Mouse (Mus musculus) lung, embryonic 16.5 days (tissue): ENCODE results near the gene Kif1bp. TPM values are rescaled to one million over a fixed set of nuclear protein-coding genes. Genes with fewer than 3 reads are reported as not detected.
"Not testable (repeated sequence)": the region's sequence is repeated elsewhere in the genome, so short reads cannot be mapped to it uniquely, and the experiment has no call there.

Experiments used
- ATAC-seq: fragments of 200-750 bp; cut with Nextera tagmentation; 2 replicates; pipeline ENCODE4 v1.8.0; 2017; ENCODE audit warnings: low read depth, mild to moderate bottlenecking, moderate library complexity
- H3K27ac ChIP-seq: fragments of 300-500 bp; sonication (generic); 2 replicates; pipeline ENCODE4 v1.5.1; 2014; ENCODE audit warnings: mild to moderate bottlenecking, control low read depth, low read length
- H3K27me3 ChIP-seq: fragments of 300-500 bp; sonication (generic); 2 replicates; pipeline ENCODE4 v1.6.1; 2014; ENCODE audit warnings: low read depth, low read length, mixed read lengths; ENCODE audit not compliant: control insufficient read depth, insufficient read depth
- H3K36me3 ChIP-seq: fragments of 300-500 bp; sonication (generic); 2 replicates; pipeline ENCODE4 v1.6.1; 2014; ENCODE audit warnings: low read length; ENCODE audit not compliant: control insufficient read depth, insufficient read depth
- H3K4me1 ChIP-seq: fragments of 300-500 bp; sonication (generic); replicated peaks from 2 replicates; pipeline ENCODE4 v1.6.1; 2014; ENCODE audit warnings: low read length, mixed read lengths; ENCODE audit not compliant: control insufficient read depth, insufficient read depth
- H3K4me2 ChIP-seq: fragments of 300-500 bp; sonication (generic); 2 replicates; pipeline ENCODE4 v1.6.1; 2014; ENCODE audit warnings: low read depth, low read length, control low read depth
- H3K4me3 ChIP-seq: fragments of 300-500 bp; sonication (generic); 2 replicates; pipeline ENCODE4 v1.5.1; 2014; ENCODE audit warnings: mild to moderate bottlenecking, low read length, control low read depth
- H3K9ac ChIP-seq: fragments of 300-500 bp; sonication (generic); 2 replicates; pipeline ENCODE4 v1.6.1; 2014; ENCODE audit warnings: low read length, control low read depth
- H3K9me3 ChIP-seq: fragments of 300-500 bp; sonication (generic); 2 replicates; pipeline ENCODE4 v1.6.1; 2016; ENCODE audit warnings: low read length; ENCODE audit not compliant: control insufficient read depth
- WGBS: fragments of 180-500 bp; shearing (Covaris S2); extraction: QIAGEN DNeasy Blood & Tissue Kit; methylation state at CpG from one replicate; pipeline ENCODE4 v1.1.7; 2014; 5-methylcytosine and 5-hydroxymethylcytosine counted together
- polyA plus RNA-seq: library from polyadenylated mRNA; unstranded; fragments of >200 nt; fragmentation: Nextera tagmentation; extraction: Ambion mirVana; gene quantifications from 2 replicates; pipeline ENCODE4 v1.2.1, GENCODE M21; 2015

Gene Kif1bp
- polyA plus RNA-seq, result 32.1 and 34.8 TPM in 2 replicates

GRCm38 (mm10) chr10:62578338-62579100 is at the start of gene Kif1bp:
Gene Kif1bp (minus strand): TSS chr10:62578457.
- Histone ChIP-seq H3K9me3 (no peaks in the 10 kb centered on the region), H3K4me3 (peak within 1 kb of the TSS; percentile 80), H3K27me3 (no peaks in the 10 kb centered on the region), H3K27ac (peak within 1 kb of the TSS; percentile 45), H3K36me3 (peaks cover 21% of the 10 kb centered on the region), H3K9ac (peak within 1 kb of the TSS; percentile 78), H3K4me1 (peaks cover 14% of the 10 kb centered on the region), H3K4me2 (peak within 1 kb of the TSS; percentile 77)
- ATAC-seq, result peak; percentile 100
- 4% methylated on average over 33 of the region's 33 CpGs for WGBS

GRCm38 (mm10) chr10:62604161-62604560 is 25.9 kb upstream of the Kif1bp start:
- Histone ChIP-seq H3K27me3 (no peaks in the 10 kb centered on the region), H3K4me2 (no peak overlapping the region), H3K4me1 (peaks cover 10% of the 10 kb centered on the region), H3K9ac (no peak overlapping the region), H3K36me3 (no peaks in the 10 kb centered on the region), H3K9me3 (no peaks in the 10 kb centered on the region), H3K4me3 (no peak overlapping the region), H3K27ac (no peak overlapping the region)
- 83% methylated on average over 3 of the region's 3 CpGs for WGBS
- no peak for ATAC-seq

GRCm38 (mm10) chr10:62603233-62604030 is 25.2 kb upstream of the Kif1bp start:
- whole genome bisulfite sequencing, result 76% methylated on average over 12 of the region's 12 CpGs
- Histone ChIP-seq H3K4me3 (no peak overlapping the region), H3K9me3 (no peaks in the 10 kb centered on the region), H3K27me3 (no peaks in the 10 kb centered on the region), H3K4me1 (peaks cover 10% of the 10 kb centered on the region), H3K36me3 (no peaks in the 10 kb centered on the region), H3K27ac (no peak overlapping the region), H3K4me2 (no peak overlapping the region), H3K9ac (no peak overlapping the region)
- no peak for ATAC-seq

- Histone ChIP-seq H3K4me1 (peaks cover 10% of the 10 kb centered on the region), H3K9ac (peak within 1 kb of the TSS; percentile 83), H3K9me3 (no peaks in the 10 kb centered on the region), H3K27ac (peak within 1 kb of the TSS; percentile 59), H3K4me3 (peak within 1 kb of the TSS; percentile 99), H3K36me3 (peaks cover 9% of the 10 kb centered on the region; the same call in 1 of the 2 replicates), H3K27me3 (no peaks in the 10 kb centered on the region), H3K4me2 (peak within 1 kb of the TSS; percentile 97)
- peak; percentile 98 for ATAC-seq
- WGBS, result 5% methylated on average over 53 of the region's 53 CpGs
Measured at GRCm38 (mm10) chr10:62602177-62603040, 24.2 kb upstream of the Kif1bp start, which contains the start of gene Ddx21. Gene Ddx21 (minus strand): TSS chr10:62602281.

- Histone ChIP-seq H3K4me2 (peak overlapping the region; percentile 97), H3K4me1 (peaks cover 10% of the 10 kb centered on the region), H3K9ac (peak overlapping the region; percentile 83), H3K27me3 (no peaks in the 10 kb centered on the region), H3K4me3 (peak overlapping the region; percentile 99), H3K36me3 (peaks cover 9% of the 10 kb centered on the region; the same call in 1 of the 2 replicates), H3K9me3 (no peaks in the 10 kb centered on the region), H3K27ac (peak overlapping the region; percentile 59; the same call in 1 of the 2 replicates)
- WGBS, result under 1% methylated on average over 23 of the region's 23 CpGs
- ATAC-seq, result peak; percentile 75
Measured at GRCm38 (mm10) chr10:62601833-62602176, 23.5 kb upstream of the Kif1bp start.

- no peaks in the 10 kb centered on the region for H3K9me3 ChIP-seq
- 9% methylated on average over 20 of the region's 20 CpGs for WGBS
- H3K4me2 ChIP-seq, result peak overlapping the region; percentile 97
- no peak overlapping the region for H3K27ac ChIP-seq
- no peaks in the 10 kb centered on the region for H3K27me3 ChIP-seq
- no peak for ATAC-seq
- peaks cover 10% of the 10 kb centered on the region for H3K4me1 ChIP-seq
- peak overlapping the region; percentile 83 for H3K9ac ChIP-seq
- peaks cover 9% of the 10 kb centered on the region; the same call in 1 of the 2 replicates for H3K36me3 ChIP-seq
- peak overlapping the region; percentile 99 for H3K4me3 ChIP-seq
Measured at GRCm38 (mm10) chr10:62601053-62601791, 23.0 kb upstream of the Kif1bp start.

- Histone ChIP-seq H3K9ac (no peak overlapping the region), H3K4me3 (no peak overlapping the region), H3K27ac (no peak overlapping the region), H3K4me1 (peaks cover 10% of the 10 kb centered on the region), H3K27me3 (no peaks in the 10 kb centered on the region), H3K9me3 (no peaks in the 10 kb centered on the region), H3K36me3 (peaks cover 10% of the 10 kb centered on the region; the same call in 1 of the 2 replicates), H3K4me2 (no peak overlapping the region)
- ATAC-seq, result no peak
- 82% methylated on average over 6 of the region's 6 CpGs for WGBS
Measured at GRCm38 (mm10) chr10:62600056-62600455, 21.8 kb upstream of the Kif1bp start.

GRCm38 (mm10) chr10:62599311-62599710 is 21.1 kb upstream of the Kif1bp start:
- H3K9me3 ChIP-seq, H3K27me3 ChIP-seq, H3K9ac ChIP-seq, H3K4me3 ChIP-seq, H3K4me2 ChIP-seq, ATAC-seq, H3K27ac ChIP-seq, H3K4me1 ChIP-seq: not testable (repeated sequence)
- 92% methylated on average over 3 of the region's 3 CpGs for WGBS
- peaks cover 13% of the 10 kb centered on the region; the same call in 1 of the 2 replicates for H3K36me3 ChIP-seq
